Mouse (Mus musculus) ES-E14 (cell line): ENCODE measurements at regions not wholly inside any gene's neighbourhood (a gene's known extent, or its start where the extent isn't known, plus 50 kb on each side); places are given as distances from the start of the nearest gene placed in this dataset.

ENCODE experiments used
- DNase-seq: peaks from one replicate; pipeline ENCODE4 v3.0.0-alpha.2; 2013; ENCODE audit warnings: low read depth, low spot score
- H3K27ac ChIP-seq: 2 replicates; pipeline ENCODE4 v1.5.1; 2012; ENCODE audit warnings: low read depth, mild to moderate bottlenecking, low read length, moderate library complexity, mixed read lengths; ENCODE audit not compliant: poor library complexity, insufficient read depth, severe bottlenecking
- H3K36me3 ChIP-seq: 2 replicates; pipeline ENCODE4 v1.6.1; 2012; ENCODE audit warnings: mild to moderate bottlenecking, low read length, moderate library complexity, mixed read lengths; ENCODE audit not compliant: control insufficient read depth, poor library complexity, insufficient read depth, severe bottlenecking
- H3K4me1 ChIP-seq, 2 experiments: fragments of 150-350 bp in 1 of 2; sonication (generic) in 1 of 2; 2 replicates each; pipeline ENCODE4 v1.6.1; 2012; ENCODE audit warnings: low read length in 2 of 2, mild to moderate bottlenecking in 1 of 2, mixed read lengths in 1 of 2; ENCODE audit not compliant: control insufficient read depth in 2 of 2, insufficient read depth in 2 of 2, poor library complexity in 1 of 2
- H3K4me3 ChIP-seq, 2 experiments: fragments of 150-350 bp in 1 of 2; sonication (generic) in 1 of 2; 2 replicates each; pipeline ENCODE4 v1.5.1; 2012; ENCODE audit warnings: low read length in 2 of 2, low read depth in 1 of 2, mild to moderate bottlenecking in 1 of 2, mixed read lengths in 1 of 2; ENCODE audit not compliant: insufficient read depth in 1 of 2, poor library complexity in 1 of 2, severe bottlenecking in 1 of 2
- H3K9ac ChIP-seq: 2 replicates; pipeline ENCODE4 v1.6.1; 2012; ENCODE audit warnings: low read depth, mild to moderate bottlenecking, low read length, mixed read lengths; ENCODE audit not compliant: poor library complexity, insufficient read depth, severe bottlenecking
- H3K9me3 ChIP-seq: fragments of 150-350 bp; sonication (generic); 2 replicates; pipeline ENCODE4 v1.6.1; 2012; ENCODE audit warnings: low read depth, mild to moderate bottlenecking, low read length; ENCODE audit not compliant: control insufficient read depth, insufficient read depth
- CHD2 ChIP-seq: IDR thresholded peaks from 2 replicates; pipeline ENCODE4 v1.6.1; 2014; ENCODE audit warnings: mild to moderate bottlenecking, low read depth, low read length, inconsistent platforms
- HCFC1 ChIP-seq: IDR thresholded peaks from 2 replicates; pipeline ENCODE4 v1.6.1; 2012; ENCODE audit warnings: low read length, inconsistent platforms, borderline replicate concordance; ENCODE audit not compliant: insufficient read depth
- MAFK ChIP-seq: IDR thresholded peaks from 2 replicates; pipeline ENCODE4 v1.6.1; 2014; ENCODE audit warnings: mild to moderate bottlenecking, low read depth, low read length, inconsistent platforms; ENCODE audit not compliant: insufficient read depth
- ZC3H11A ChIP-seq: IDR thresholded peaks from 2 replicates; pipeline ENCODE4 v1.6.1; 2012; ENCODE audit warnings: low read depth, mild to moderate bottlenecking, inconsistent platforms, low read length, borderline replicate concordance
- ZNF384 ChIP-seq: IDR thresholded peaks from 2 replicates; pipeline ENCODE4 v1.6.1; 2012; ENCODE audit warnings: low read depth, low read length, inconsistent platforms
- in situ Hi-C, 2 experiments: fragments of 600-800 bp; cut with MboI; formaldehyde crosslinking; loops; one replicate each; pipeline ENCODE4 v1.15.1; 2025; ENCODE audit warnings: low sequenced_read_pairs in 2 of 2, inconsistent platforms in 1 of 2; ENCODE audit not compliant: unreplicated experiment in 2 of 2

GRCm38 (mm10) chr10:39316533-39316932, 52.1 kb upstream of the Fyn start:
- Histone ChIP-seq H3K9ac (no peak overlapping the region), H3K36me3 (no peaks in the 10 kb centered on the region), H3K4me3 (no peak overlapping the region), H3K9me3 (no peaks in the 10 kb centered on the region), H3K27ac (no peak overlapping the region), H3K4me1 (no peaks in the 10 kb centered on the region)
- in situ Hi-C loops = no loop called here
- TF ChIP-seq HCFC1 (no peak), MAFK (no peak), ZC3H11A (no peak), ZNF384 (no peak), CHD2 (no peak)
- DNase-seq = no peak

GRCm38 (mm10) chr10:39315434-39316174, 53.1 kb upstream of the Fyn start:
- H3K36me3 ChIP-seq = no peaks in the 10 kb centered on the region
- H3K27ac ChIP-seq = no peak overlapping the region
- H3K9ac ChIP-seq = no peak overlapping the region
- no peaks in the 10 kb centered on the region for H3K4me1 ChIP-seq
- H3K9me3 ChIP-seq = no peaks in the 10 kb centered on the region
- H3K4me3 ChIP-seq = no peak overlapping the region
- no peak for DNase-seq
- TF ChIP-seq CHD2 (no peak), ZC3H11A (no peak), ZNF384 (no peak), MAFK (no peak), HCFC1 (no peak)
- in situ Hi-C loops = no loop called here

GRCm38 (mm10) chr10:39311501-39311900, 57.2 kb upstream of the Fyn start:
- Histone ChIP-seq H3K27ac (no peak overlapping the region), H3K36me3 (no peaks in the 10 kb centered on the region), H3K9me3 (no peaks in the 10 kb centered on the region), H3K4me1 (no peaks in the 10 kb centered on the region), H3K4me3 (no peak overlapping the region), H3K9ac (no peak overlapping the region)
- TF ChIP-seq CHD2 = no peak
- TF ChIP-seq ZC3H11A = no peak
- no peak for TF ChIP-seq ZNF384
- no peak for TF ChIP-seq MAFK
- no peak for TF ChIP-seq HCFC1
- no peak for DNase-seq
- in situ Hi-C loops = no loop called here

- no peak overlapping the region for H3K9ac ChIP-seq
- no peak for DNase-seq
- H3K36me3 ChIP-seq = no peaks in the 10 kb centered on the region
- H3K4me3 ChIP-seq = no peak overlapping the region
- H3K9me3 ChIP-seq = no peaks in the 10 kb centered on the region
- TF ChIP-seq ZNF384 (no peak), HCFC1 (no peak), CHD2 (no peak), ZC3H11A (no peak), MAFK (no peak)
- no peak overlapping the region for H3K27ac ChIP-seq
- in situ Hi-C loops = no loop called here
- no peaks in the 10 kb centered on the region for H3K4me1 ChIP-seq
Measured at GRCm38 (mm10) chr10:39308535-39308934, 60.1 kb upstream of the Fyn start.
